Mouse (Mus musculus): Measurements from ENCODE around the gene Il17c.

DNA sequence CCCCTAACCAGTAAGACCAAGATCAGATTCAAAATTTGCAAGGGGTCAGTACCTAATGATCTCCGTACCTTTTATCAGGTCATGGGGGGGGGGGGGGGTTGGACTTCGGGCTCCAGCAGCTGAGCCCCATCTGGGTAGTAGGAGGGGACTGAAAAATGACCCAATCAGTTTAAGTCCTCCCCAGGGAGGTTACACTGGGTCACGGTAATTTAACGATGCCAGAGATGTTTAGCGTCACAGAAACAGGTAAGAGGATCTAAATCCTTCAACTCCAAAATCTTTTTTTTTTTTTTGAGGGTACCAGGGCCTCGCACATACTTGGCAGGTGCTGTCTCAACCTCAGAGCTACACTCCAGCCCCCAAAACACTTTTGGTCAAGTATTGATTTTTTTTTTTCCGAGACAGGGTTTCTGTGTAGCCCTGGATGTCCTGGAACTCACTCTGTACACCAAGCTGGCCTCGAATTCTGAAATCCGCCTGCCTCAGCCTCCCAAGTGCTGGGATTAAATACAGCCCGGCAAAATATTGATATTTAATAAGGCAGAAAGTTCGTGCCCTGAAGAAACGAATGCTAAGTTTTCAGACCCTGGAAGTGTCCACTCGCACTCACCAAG is 46.0 kb upstream of the Il17c start:
- TF ChIP-seq CTCF (IDR thresholded peaks at IDR 0.05; ENCODE audit: extremely low read depth, insufficient read depth, low read length) (no peak), POLR2A (IDR thresholded peaks at IDR 0.05; ENCODE audit: extremely low read depth, insufficient read depth, low read length) (no peak)

Data from cortical plate, adult 2 months (tissue).